ENCODE assay signal across 22 mouse cellular contexts in genomic region chr15:57464066-57464465, GRCm38 (mm10). TPM values are rescaled to one million over a fixed set of nuclear protein-coding genes. Genes with fewer than 3 reads are reported as not detected.
DNase-seq lines count a peak whose midpoint lies in the region; ATAC-seq and TF ChIP-seq lines count a peak whose summit lies in the region.
"Had no signal": no experiment of that assay in that cellular context is flagged by ENCODE, and none has a peak within 500 bp of the region (broad histone marks: within the 10 kb centered on the region; RNA-seq: fewer than 3 reads in every experiment).

No protein-coding gene starts in this region.

- H3K4me1 ChIP-seq in forebrain, postnatal 0 days (ENCODE audit: insufficient read depth) = no peaks in the 10 kb centered on the region
- H3K4me1 ChIP-seq: heart, embryonic 13.5 days; liver, embryonic 12.5 days; stomach, embryonic 15.5 days had no signal

- no peaks in the 10 kb centered on the region for H3K27me3 ChIP-seq in forebrain, postnatal 0 days (ENCODE audit: insufficient read depth, low read length)
- H3K27me3 ChIP-seq: heart, embryonic 13.5 days; liver, embryonic 12.5 days; Patski; stomach, embryonic 15.5 days had no signal

- intact Hi-C loops in gastrocnemius, adult 2 months (cut with DNase I) = no loop called here
- intact Hi-C loops in gastrocnemius, postnatal 14 days (cut with DNase I; ENCODE audit: low total_unique reads) = no loop called here
- intact Hi-C loops in left cerebral cortex, postnatal 10 days (cut with DNase I) = no loop called here
- intact Hi-C loops in left cerebral cortex, postnatal 36 days (cut with DNase I) = no loop called here

- TF ChIP-seq POLR2A in brain, embryonic 14.5 days (IDR thresholded peaks at IDR 0.05; ENCODE audit: borderline replicate concordance, extremely low read depth, insufficient read depth, insufficient read length, poor library complexity, severe bottlenecking) = no peak

- no peak overlapping the region for H3K4me2 ChIP-seq in forebrain, postnatal 0 days (ENCODE audit: low read depth)
- H3K4me2 ChIP-seq: heart, embryonic 13.5 days; liver, embryonic 12.5 days; stomach, embryonic 15.5 days had no signal

- TF ChIP-seq CTCF in gastrocnemius, adult 2 months (IDR thresholded peaks at IDR 0.05) = no peak
- TF ChIP-seq CTCF in brain, embryonic 14.5 days (IDR thresholded peaks at IDR 0.05; ENCODE audit: borderline replicate concordance, extremely low read depth, insufficient read depth, insufficient read length) = no peak
- no peak for TF ChIP-seq CTCF in forebrain, postnatal 0 days (IDR thresholded peaks at IDR 0.05; ENCODE audit: low read depth)

- 62% methylated on average over 11 of the region's 11 CpGs for WGBS in forebrain, postnatal 0 days

- peak overlapping the region; percentile 30 for H3K4me3 ChIP-seq in gastrocnemius, adult 2 months
- H3K4me3 ChIP-seq in forebrain, postnatal 0 days (ENCODE audit: low read depth, low read length) = no peak overlapping the region
- H3K4me3 ChIP-seq: heart, embryonic 13.5 days; liver, embryonic 12.5 days; stomach, embryonic 15.5 days had no signal

- no peaks in the 10 kb centered on the region for H3K36me3 ChIP-seq in forebrain, postnatal 0 days (ENCODE audit: insufficient read depth)
- H3K36me3 ChIP-seq: heart, embryonic 13.5 days; liver, embryonic 12.5 days; stomach, embryonic 15.5 days had no signal

- no peak overlapping the region for H3K27ac ChIP-seq in gastrocnemius, adult 2 months
- no peak overlapping the region for H3K27ac ChIP-seq in forebrain, postnatal 0 days (ENCODE audit: low read depth, low read length)
- H3K27ac ChIP-seq: heart, embryonic 13.5 days; liver, embryonic 12.5 days; stomach, embryonic 15.5 days had no signal

- no peak overlapping the region for H3K9ac ChIP-seq in forebrain, postnatal 0 days
- H3K9ac ChIP-seq: heart, embryonic 13.5 days; liver, embryonic 12.5 days; stomach, embryonic 15.5 days had no signal

- H3K9me3 ChIP-seq in forebrain, postnatal 0 days (ENCODE audit: low read length) = no peaks in the 10 kb centered on the region
- H3K9me3 ChIP-seq: heart, embryonic 13.5 days; liver, embryonic 12.5 days; stomach, embryonic 15.5 days had no signal

- no peak for DNase-seq in gastrocnemius, adult 2 months
- DNase-seq in gastrocnemius, postnatal 14 days = no peak
- DNase-seq in left cerebral cortex, postnatal 10 days (ENCODE audit: extremely low spot score in 1 of 2, low spot score in 2 of 2) = peak; percentile 12 to 20
- no peak for DNase-seq in left cerebral cortex, postnatal 36 days (ENCODE audit: low spot score in 2 of 2)
- DNase-seq in brain, embryonic 14.5 days (ENCODE audit: low read depth) = peak; percentile 57
- peak; percentile 70 for DNase-seq in forebrain, postnatal 0 days
- no peak for DNase-seq in embryo, embryonic 9.5 days (ENCODE audit: extremely low spot score)
- DNase-seq: adrenal gland, postnatal 25 days; heart, adult 11 months; heart, postnatal 36 days; kidney, adult 2 months; midbrain, embryonic 14.5 days; thymus, adult 2 months had no signal

- ATAC-seq in forebrain, postnatal 0 days = peak; percentile 91
- ATAC-seq: hindbrain, embryonic 16.5 days; liver, embryonic 12.5 days had no signal

RNA-seq across cellular contexts. Expression of gene Slc22a22, which starts 13.4 kb away (rescaled TPM):
- not detected for total RNA-seq in gastrocnemius, adult 2 months (2021)
- total RNA-seq in gastrocnemius, postnatal 14 days (2021) = not detected
- total RNA-seq in left cerebral cortex, postnatal 10 days (2021) = not detected
- total RNA-seq in left cerebral cortex, postnatal 36 days (2021) = not detected
- not detected in 2 replicates for polyA plus RNA-seq in brain, embryonic 14.5 days (2012; rRNA removed)
- 0.24 TPM in 1 of 2 replicates, not detected in the other for total RNA-seq in forebrain, postnatal 0 days (2014; rRNA removed)
- polyA plus RNA-seq in forebrain, postnatal 0 days (2015; fragmentation: Nextera tagmentation; extraction: Ambion mirVana) = not detected in 2 replicates
- total RNA-seq: adrenal gland, postnatal 25 days; heart, postnatal 36 days; left cerebral cortex, postnatal 25 days; neutrophil, adult 5-6 weeks had no signal
- polyA plus RNA-seq: heart, embryonic 13.5 days; large intestine, adult 2 months; liver, embryonic 12.5 days; lung, embryonic 16.5 days; midbrain, embryonic 14.5 days; Patski; stomach, embryonic 15.5 days; thymus, adult 2 months had no signal

Comparison
In these comparisons a context has a peak if more than half of its experiments do, and no peak if none do; other contexts are left out.
1. DNase-seq: peak in left cerebral cortex, postnatal 10 days (2 of 2), brain, embryonic 14.5 days (single experiment) and forebrain, postnatal 0 days (single experiment); none in gastrocnemius, adult 2 months (single experiment), gastrocnemius, postnatal 14 days (single experiment), left cerebral cortex, postnatal 36 days (0 of 2) and embryo, embryonic 9.5 days (single experiment).